10 mouse cellular contexts compared by ENCODE assay signal in the genomic region with DNA sequence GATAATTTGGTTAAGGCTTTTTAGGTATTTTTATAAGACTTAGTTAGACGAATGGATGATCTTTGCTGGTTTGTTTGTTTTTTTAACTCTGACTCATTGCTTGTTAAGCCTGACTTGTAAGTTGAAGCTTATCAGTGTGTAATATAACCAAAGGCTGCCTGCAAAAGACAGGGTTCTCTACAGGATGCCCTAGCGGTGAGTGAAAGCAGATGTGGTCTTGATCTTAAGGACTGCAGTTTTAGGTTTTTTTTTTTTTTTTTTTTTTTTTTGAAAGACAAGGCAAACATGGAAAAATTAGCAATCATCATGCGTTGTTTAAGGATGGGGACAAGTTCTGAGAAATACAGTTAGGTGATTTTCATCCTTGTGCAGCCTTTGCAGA. TPM values are rescaled to one million over a fixed set of nuclear protein-coding genes. Genes with fewer than 3 reads are reported as not detected.
DNase-seq lines count a peak whose midpoint lies in the region; ATAC-seq and TF ChIP-seq lines count a peak whose summit lies in the region.
"Had no signal": no experiment of that assay in that cellular context is flagged by ENCODE, and none has a peak within 500 bp of the region (broad histone marks: within the 10 kb centered on the region; RNA-seq: fewer than 3 reads in every experiment).

No protein-coding gene starts in this region.

- no peak for ATAC-seq in intestine, postnatal 0 days
- ATAC-seq in intestine, embryonic 15.5 days: no peak
- peak; percentile 29 for ATAC-seq in CD4-positive, CD25-positive, alpha-beta regulatory T cell, adult 4 months
- peak; percentile 67 for ATAC-seq in megakaryocyte-erythroid progenitor cell, adult 5-6 weeks (replicated peaks; ENCODE audit: low FRiP score, low TSS enrichment, poor library complexity, severe bottlenecking)

- peak; percentile 49 for DNase-seq in embryo, embryonic 10.5 days (ENCODE audit: low spot score)
- DNase-seq in adrenal gland, adult 8-10 months: no peak
- no peak for DNase-seq in cerebellum, adult 9-11 months
- no peak for DNase-seq in right cerebral cortex, adult 18-20 months
- DNase-seq: layer of hippocampus, adult 9-11 months had no signal

- no peaks in the 10 kb centered on the region for H3K9me3 ChIP-seq in intestine, postnatal 0 days (ENCODE audit: control insufficient read depth)
- H3K9me3 ChIP-seq in intestine, embryonic 15.5 days: no peaks in the 10 kb centered on the region
- H3K9me3 ChIP-seq: forebrain, embryonic 12.5 days had no signal

- no peak overlapping the region for H3K27ac ChIP-seq in intestine, postnatal 0 days (ENCODE audit: low read depth, low read length)
- no peak overlapping the region for H3K27ac ChIP-seq in intestine, embryonic 15.5 days
- H3K27ac ChIP-seq: forebrain, embryonic 12.5 days had no signal

- H3K4me2 ChIP-seq in intestine, postnatal 0 days (replicated peaks; ENCODE audit: low read depth): peak overlapping the region; percentile 78; the same call in 1 of the 2 replicates
- H3K4me2 ChIP-seq in intestine, embryonic 15.5 days (replicated peaks): no peak overlapping the region

- H3K36me3 ChIP-seq in intestine, postnatal 0 days (ENCODE audit: control insufficient read depth, insufficient read depth): no peaks in the 10 kb centered on the region
- no peaks in the 10 kb centered on the region for H3K36me3 ChIP-seq in intestine, embryonic 15.5 days
- H3K36me3 ChIP-seq: forebrain, embryonic 12.5 days had no signal

- no peak overlapping the region for H3K9ac ChIP-seq in intestine, postnatal 0 days (ENCODE audit: low read depth, low read length)
- H3K9ac ChIP-seq in intestine, embryonic 15.5 days: no peak overlapping the region

- 32% methylated on average over 3 of the region's 3 CpGs for WGBS in intestine, postnatal 0 days
- 35% methylated on average over 3 of the region's 3 CpGs for WGBS in intestine, embryonic 15.5 days

- no peaks in the 10 kb centered on the region for H3K27me3 ChIP-seq in intestine, postnatal 0 days (replicated peaks; ENCODE audit: control insufficient read depth, insufficient read depth, low read length)
- no peaks in the 10 kb centered on the region for H3K27me3 ChIP-seq in intestine, embryonic 15.5 days (replicated peaks)
- H3K27me3 ChIP-seq: forebrain, embryonic 12.5 days had no signal

- H3K4me3 ChIP-seq in intestine, postnatal 0 days (ENCODE audit: low read depth, low read length): no peak overlapping the region
- H3K4me3 ChIP-seq in intestine, embryonic 15.5 days (replicated peaks): no peak overlapping the region; the same call in 1 of the 2 replicates

- peak; percentile 54 for TF ChIP-seq CTCF in intestine, postnatal 0 days (IDR thresholded peaks at IDR 0.05; ENCODE audit: low read depth)

- peaks cover 15% of the 10 kb centered on the region for H3K4me1 ChIP-seq in intestine, postnatal 0 days (replicated peaks; ENCODE audit: control insufficient read depth, insufficient read depth, low read length)
- H3K4me1 ChIP-seq in intestine, embryonic 15.5 days (replicated peaks): peaks cover 11% of the 10 kb centered on the region

RNA-seq across cellular contexts. Expression of a gene that starts 1.9 kb away (rescaled TPM):
- polyA plus RNA-seq in intestine, postnatal 0 days (2015; fragmentation: Nextera tagmentation; extraction: Ambion mirVana): 58.7 and 61.6 TPM in 2 replicates
- polyA plus RNA-seq in intestine, embryonic 15.5 days (2015; fragmentation: Nextera tagmentation; extraction: Ambion mirVana): 41.6 and 46.1 TPM in 2 replicates
- 10 to 100 TPM; 42.2 to 45.5 TPM for polyA plus RNA-seq in CD4-positive, CD25-positive, alpha-beta regulatory T cell, adult 4 months (2017; shearing (Covaris generic))
- total RNA-seq in megakaryocyte-erythroid progenitor cell, adult 5-6 weeks (2014; fragmentation: Nextera tagmentation): 35.3 and 40.0 TPM in 2 replicates
- total RNA-seq in megakaryocyte-erythroid progenitor cell, adult 5-6 weeks (2017): 51.7 and 74.3 TPM in 2 replicates
- 10 to 100 TPM; 34.0 to 45.9 (median 39.5) TPM for total RNA-seq in adrenal gland, adult 8-10 months (2022)

RNA-seq across cellular contexts. Expression of a gene that starts 2.0 kb away (rescaled TPM):
- 19.7 and 20.5 TPM in 2 replicates for polyA plus RNA-seq in intestine, postnatal 0 days (2015; fragmentation: Nextera tagmentation; extraction: Ambion mirVana)
- polyA plus RNA-seq in intestine, embryonic 15.5 days (2015; fragmentation: Nextera tagmentation; extraction: Ambion mirVana): 36.5 and 39.3 TPM in 2 replicates
- polyA plus RNA-seq in CD4-positive, CD25-positive, alpha-beta regulatory T cell, adult 4 months (2017; shearing (Covaris generic)): 10 to 100 TPM; 59.7 to 80.3 TPM
- total RNA-seq in megakaryocyte-erythroid progenitor cell, adult 5-6 weeks (2014; fragmentation: Nextera tagmentation): 37.2 and 41.7 TPM in 2 replicates
- 17.6 and 28.0 TPM in 2 replicates for total RNA-seq in megakaryocyte-erythroid progenitor cell, adult 5-6 weeks (2017)
- total RNA-seq in adrenal gland, adult 8-10 months (2022): 10 to 100 TPM; 30.0 to 33.4 (median 31.1) TPM

RNA-seq across cellular contexts. Expression of a gene that starts 21.0 kb away (rescaled TPM):
- 2.2 and 2.8 TPM in 2 replicates for polyA plus RNA-seq in intestine, postnatal 0 days (2015; fragmentation: Nextera tagmentation; extraction: Ambion mirVana)
- polyA plus RNA-seq in intestine, embryonic 15.5 days (2015; fragmentation: Nextera tagmentation; extraction: Ambion mirVana): 5.7 and 5.9 TPM in 2 replicates
- 1 to 10 TPM in 1 of 2 experiments, under 1 TPM in 1; 0.87 to 1.9 TPM for polyA plus RNA-seq in CD4-positive, CD25-positive, alpha-beta regulatory T cell, adult 4 months (2017; shearing (Covaris generic))
- not detected in 2 replicates for total RNA-seq in megakaryocyte-erythroid progenitor cell, adult 5-6 weeks (2014; fragmentation: Nextera tagmentation)
- not detected in 2 replicates for total RNA-seq in megakaryocyte-erythroid progenitor cell, adult 5-6 weeks (2017)
- total RNA-seq in adrenal gland, adult 8-10 months (2022): 1 to 10 TPM; 1.1 to 2.6 (median 1.6) TPM

RNA-seq across cellular contexts. Expression of a gene that starts 33.2 kb away (rescaled TPM):
- 15.2 and 16.1 TPM in 2 replicates for polyA plus RNA-seq in intestine, postnatal 0 days (2015; fragmentation: Nextera tagmentation; extraction: Ambion mirVana)
- polyA plus RNA-seq in intestine, embryonic 15.5 days (2015; fragmentation: Nextera tagmentation; extraction: Ambion mirVana): 37.1 and 37.2 TPM in 2 replicates
- polyA plus RNA-seq in CD4-positive, CD25-positive, alpha-beta regulatory T cell, adult 4 months (2017; shearing (Covaris generic)): 10 to 100 TPM; 41.9 to 83.2 TPM
- 11.0 and 14.2 TPM in 2 replicates for total RNA-seq in megakaryocyte-erythroid progenitor cell, adult 5-6 weeks (2014; fragmentation: Nextera tagmentation)
- 1.7 and 2.9 TPM in 2 replicates for total RNA-seq in megakaryocyte-erythroid progenitor cell, adult 5-6 weeks (2017)
- total RNA-seq in adrenal gland, adult 8-10 months (2022): 10 to 100 TPM; 27.3 to 38.0 (median 32.6) TPM

RNA-seq across cellular contexts. Expression of a gene that starts 59.5 kb away (rescaled TPM):
- polyA plus RNA-seq in intestine, postnatal 0 days (2015; fragmentation: Nextera tagmentation; extraction: Ambion mirVana): 0.22 and 0.29 TPM in 2 replicates
- polyA plus RNA-seq in intestine, embryonic 15.5 days (2015; fragmentation: Nextera tagmentation; extraction: Ambion mirVana): 0.48 and 0.49 TPM in 2 replicates
- polyA plus RNA-seq in CD4-positive, CD25-positive, alpha-beta regulatory T cell, adult 4 months (2017; shearing (Covaris generic)): not detected
- 0.17 TPM in 1 of 2 replicates, not detected in the other for total RNA-seq in megakaryocyte-erythroid progenitor cell, adult 5-6 weeks (2014; fragmentation: Nextera tagmentation)
- total RNA-seq in megakaryocyte-erythroid progenitor cell, adult 5-6 weeks (2017): 0.11 TPM in 1 of 2 replicates, not detected in the other
- total RNA-seq in adrenal gland, adult 8-10 months (2022): 1 to 10 TPM; 3.1 to 9.9 (median 5.0) TPM

Comparison
In these comparisons a context has a peak if more than half of its experiments do, and no peak if none do; other contexts are left out.
1. ATAC-seq: peak in CD4-positive, CD25-positive, alpha-beta regulatory T cell, adult 4 months (single experiment) and megakaryocyte-erythroid progenitor cell, adult 5-6 weeks (single experiment); none in intestine, postnatal 0 days (single experiment) and intestine, embryonic 15.5 days (single experiment).